Mouse (Mus musculus) retina, postnatal 1 day (tissue): ENCODE results near the gene Sfxn3.

Source experiments
- DNase-seq: peaks from one replicate; pipeline ENCODE4 v3.0.0-alpha.2; 2012

Sfxn3 gene

DNA sequence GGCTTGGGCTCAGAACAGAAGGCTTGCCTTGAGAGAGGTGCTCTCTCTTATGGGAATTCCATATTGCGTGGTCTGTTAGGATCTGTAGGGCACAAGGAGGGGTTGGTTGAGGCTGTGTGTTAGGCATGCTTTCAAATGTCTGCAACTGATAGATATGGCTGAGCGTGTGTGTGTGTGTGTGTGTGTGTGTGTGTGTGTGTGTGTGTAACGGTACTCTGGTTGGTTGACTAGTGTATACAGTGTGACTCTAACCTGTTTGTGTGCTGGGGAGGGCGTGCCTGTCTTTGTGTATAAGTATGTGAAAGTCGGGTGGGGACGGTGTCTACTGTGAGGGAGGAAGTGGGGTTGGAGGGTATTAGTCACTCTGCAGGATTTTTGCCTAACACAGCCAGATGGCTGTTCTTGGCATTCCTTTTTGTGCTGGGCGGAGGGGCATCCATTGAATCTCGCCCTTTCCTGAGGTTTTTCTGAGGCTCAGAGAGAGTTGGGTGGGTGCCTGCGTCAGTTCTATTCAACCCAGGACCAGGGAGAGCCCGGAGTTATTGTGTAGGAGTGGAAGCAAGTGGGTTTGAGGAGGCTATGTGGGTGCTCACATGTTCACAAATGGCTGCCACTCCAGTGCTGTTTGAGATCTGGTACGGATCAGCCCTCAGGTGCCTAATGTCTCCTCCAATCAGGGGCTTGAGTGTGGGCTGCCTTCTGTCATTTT is 786 bp downstream of the Sfxn3 start:
- no peak for DNase-seq

DNA sequence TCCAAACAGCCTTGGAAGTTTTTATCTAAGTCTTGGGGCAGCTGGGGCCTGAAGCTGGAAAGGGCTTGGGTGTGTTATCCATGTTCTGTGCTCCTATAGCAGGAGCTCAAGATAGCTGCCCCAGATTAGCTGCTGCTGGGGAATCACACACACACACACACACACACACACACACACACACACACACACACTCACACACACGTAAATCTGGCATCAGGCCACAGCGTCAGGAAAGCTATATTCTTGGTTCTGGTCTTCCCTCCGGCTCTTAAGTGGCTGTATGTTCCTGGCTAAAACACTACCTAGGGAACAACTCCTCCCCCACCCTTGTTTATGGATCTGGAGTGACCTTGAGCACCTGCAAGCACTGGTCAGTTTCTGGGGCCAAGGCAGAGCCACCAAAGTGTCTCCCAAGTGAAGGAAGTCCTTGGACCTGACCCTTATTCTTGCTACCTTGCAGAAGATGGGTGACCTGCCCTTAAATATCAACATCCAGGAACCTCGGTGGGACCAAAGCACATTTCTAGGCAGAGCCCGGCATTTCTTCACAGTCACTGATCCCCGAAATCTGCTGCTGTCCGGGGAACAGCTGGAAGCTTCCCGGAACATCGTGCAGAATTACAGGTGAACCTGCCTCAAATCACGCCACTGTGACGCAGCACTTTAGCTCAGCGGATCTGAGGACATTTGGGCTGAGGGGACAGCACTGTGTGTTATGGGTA is 1.5 kb downstream of the Sfxn3 start:
- DNase-seq = no peak

DNA sequence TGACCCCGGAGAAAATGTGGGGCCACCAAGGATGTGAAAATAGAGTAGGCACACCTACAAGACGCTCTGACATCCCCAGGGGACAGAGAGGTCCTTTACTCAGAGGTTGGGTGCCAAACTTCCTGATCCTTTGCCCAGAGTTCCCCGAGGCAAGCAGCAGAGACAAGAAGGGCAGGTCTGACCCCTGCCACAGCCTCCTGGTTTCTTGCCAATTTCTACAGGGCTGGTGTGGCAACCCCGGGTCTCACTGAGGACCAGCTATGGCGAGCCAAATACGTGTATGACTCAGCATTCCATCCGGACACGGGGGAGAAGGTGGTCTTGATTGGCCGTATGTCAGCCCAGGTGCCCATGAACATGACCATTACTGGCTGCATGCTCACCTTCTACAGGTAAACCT is 2.2 kb downstream of the Sfxn3 start:
- DNase-seq = no peak

DNA sequence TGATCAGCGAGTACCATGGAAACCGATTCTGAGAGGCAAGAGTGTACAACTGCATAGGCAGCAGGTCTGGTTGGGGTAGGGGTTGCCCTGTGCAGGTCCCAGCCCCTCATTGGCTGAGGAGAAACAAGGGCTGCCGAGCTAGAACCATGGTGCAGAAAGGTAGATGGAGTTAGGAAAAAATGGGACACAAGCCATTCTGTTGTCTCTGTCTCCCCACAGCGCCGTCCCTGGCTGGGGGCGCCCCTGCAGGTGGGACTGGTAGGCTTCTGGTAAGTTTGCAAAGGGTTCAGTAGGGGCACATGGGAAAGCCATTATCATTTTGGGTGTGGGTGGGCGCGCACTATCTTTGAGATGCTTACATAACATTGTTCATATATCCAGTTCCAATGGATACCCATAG is 6.1 kb downstream of the Sfxn3 start:
- DNase-seq = no peak

DNA sequence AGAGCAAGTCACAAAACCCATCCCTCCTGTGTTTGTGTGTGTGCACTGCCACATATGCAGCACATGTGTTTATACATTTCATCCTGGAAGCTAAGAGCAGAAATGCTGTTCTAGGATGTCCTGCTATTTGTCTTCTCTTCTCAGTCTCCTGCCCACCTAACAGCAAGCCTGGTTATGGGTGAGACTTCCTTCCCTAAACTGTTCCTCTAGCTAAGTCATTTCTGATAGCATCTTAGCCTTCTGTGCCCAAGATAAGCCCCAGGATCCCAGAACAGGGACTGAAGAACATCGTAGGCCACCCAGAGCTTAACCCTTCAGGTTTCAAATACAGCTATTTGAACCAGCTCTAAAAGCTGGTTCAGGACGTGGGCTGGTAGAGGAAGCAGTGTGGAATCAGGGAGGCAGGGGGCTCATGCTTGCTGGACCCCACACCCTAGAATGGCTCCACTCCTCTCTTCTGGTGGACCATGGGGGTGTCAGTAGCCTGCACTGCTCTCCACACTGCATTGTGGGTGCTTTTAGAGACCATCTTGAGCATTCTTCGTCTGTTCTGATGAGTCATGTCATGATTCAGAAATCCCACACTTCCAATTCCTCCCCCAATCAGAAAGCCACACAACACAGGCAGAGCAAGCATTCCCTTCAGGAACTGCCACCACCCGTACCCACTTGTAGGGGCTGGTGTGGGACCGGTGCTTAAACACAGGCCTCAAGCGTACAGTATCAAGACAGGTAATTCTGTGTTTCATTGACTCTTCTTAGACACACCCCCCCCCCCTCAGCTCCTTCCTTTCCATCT is 7.8 kb downstream of the Sfxn3 start:
- DNase-seq = no peak

DNA sequence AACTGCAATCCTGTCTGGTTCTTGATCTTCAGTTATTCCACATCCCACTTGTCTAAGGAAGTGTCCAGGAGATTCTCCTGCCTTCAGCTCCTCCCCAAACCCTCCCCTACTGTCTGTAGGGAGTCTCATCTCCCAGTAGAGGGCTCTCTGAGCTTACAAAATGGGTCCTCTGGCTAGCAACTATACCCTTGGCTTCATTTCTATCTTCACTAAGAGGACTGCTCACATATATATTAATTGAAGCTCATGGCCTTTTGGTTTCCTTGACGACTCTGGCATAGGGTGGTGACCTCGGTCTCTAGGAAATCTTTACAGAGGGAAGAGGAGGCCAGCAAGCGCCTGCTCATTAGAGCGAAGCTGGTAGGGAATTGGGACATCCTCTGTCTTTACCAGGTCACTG is 9.1 kb downstream of the Sfxn3 start:
- DNase-seq = peak; percentile 89

DNA sequence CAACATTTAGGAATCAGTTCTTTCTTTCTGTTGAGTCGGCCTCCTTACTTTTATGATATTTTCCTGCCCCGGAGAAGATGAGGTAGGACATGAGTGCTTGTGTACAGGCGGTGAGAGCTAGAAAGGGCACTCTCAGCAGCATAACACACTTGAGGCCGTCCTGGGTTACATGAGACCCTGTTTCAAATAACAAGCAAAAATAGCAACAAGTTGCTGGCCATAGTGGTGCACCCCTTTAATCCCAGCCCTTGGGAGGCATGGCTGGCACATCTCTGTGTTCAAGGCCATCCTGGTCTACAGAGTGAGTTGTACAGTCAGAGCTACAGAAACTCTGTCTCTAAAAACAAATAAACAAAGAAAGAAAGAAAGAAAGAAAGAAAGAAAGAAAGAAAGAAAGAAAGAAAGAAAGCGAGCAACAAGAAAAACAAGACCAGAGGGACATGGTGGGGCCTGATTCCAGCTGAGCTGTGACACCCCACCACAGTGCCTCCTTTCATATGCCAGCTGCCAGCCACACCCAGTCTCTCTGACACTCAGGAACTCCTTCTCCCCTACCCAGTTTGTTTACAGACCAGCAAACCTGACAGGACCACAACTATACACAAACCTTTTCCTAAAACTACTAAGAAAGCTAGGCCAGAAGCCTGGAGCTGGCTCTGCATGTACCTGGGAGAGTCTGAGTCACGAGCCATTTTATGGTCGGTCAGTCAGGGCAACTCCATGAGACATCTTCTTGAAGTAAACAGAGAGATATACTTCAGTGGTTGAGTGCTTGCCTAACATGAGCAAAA is 9.8 kb downstream of the Sfxn3 start:
- DNase-seq = no peak

DNA sequence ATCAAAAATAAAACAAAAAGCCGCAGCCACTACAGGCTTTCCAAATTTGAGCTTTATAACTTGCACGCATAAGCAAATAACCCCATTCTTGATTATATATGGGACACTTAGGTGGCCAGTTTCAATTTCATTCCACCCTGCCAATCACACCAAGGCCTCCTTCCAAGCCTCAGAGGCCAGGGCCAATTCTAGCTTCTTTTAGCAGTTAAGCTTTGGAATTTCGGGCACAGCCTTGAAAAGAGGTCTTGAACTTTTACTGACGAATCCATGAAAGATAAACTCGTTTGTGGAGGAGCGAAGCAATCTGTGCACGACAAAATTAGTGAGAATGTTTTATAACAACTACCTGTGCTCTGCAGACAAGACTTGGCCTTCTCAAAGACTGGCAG is 10.4 kb downstream of the Sfxn3 start:
- DNase-seq = no peak

DNA sequence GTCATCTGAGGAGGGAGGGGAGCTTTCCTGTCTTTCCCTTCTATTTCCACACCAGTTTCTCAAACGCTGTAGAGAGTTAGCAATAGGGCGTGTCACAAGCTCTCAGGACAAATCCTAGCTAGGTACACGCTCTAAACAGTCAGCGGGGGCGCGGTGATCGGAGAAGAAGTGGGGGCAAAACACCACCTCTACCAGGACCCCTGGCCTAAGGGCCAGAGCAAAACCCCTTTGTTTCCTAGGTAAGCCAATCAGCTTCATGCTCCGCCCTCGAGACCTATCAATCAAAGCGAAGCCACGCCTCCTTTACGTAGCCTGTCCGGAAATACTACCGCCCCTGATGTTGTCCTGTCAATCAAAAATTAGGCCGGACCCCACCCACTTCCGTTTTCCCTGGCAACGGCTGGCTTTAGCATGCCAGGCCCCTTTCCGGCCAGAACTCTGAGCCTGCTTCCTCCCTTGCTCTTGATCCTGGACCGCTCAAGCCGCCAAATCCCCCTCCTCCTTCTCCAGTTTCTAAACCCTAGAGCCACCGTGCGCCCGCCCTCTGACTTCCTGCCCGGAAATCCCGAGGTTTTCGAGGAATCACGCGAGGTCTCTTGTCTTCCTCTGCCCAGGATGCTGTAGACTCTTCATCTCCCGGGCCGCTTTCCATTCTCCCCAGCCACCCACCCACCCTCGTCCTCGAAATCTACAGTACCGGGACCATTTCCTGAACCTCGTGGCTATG is 11.0 kb downstream of the Sfxn3 start:
- DNase-seq = peak; percentile 99

DNA sequence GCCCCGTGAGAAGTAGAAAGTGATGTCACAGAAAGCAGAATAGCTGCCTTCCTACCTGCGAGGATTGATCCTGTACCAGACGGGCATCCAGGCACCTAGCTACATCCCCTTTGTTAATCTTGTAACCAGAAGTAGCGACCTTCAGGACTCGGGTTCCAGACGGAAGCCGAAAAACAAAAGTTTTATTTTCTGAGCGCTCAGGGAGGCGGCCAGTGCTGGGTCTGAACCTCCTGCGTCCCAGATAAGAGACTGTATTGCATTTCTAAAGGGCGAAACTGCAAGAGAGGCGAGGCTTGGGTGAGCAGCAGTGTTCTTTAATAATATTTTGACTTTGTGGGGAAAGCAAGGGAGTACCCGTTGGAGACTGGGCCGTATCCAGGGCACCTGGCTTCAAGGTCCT is 11.5 kb downstream of the Sfxn3 start:
- DNase-seq = no peak

DNA sequence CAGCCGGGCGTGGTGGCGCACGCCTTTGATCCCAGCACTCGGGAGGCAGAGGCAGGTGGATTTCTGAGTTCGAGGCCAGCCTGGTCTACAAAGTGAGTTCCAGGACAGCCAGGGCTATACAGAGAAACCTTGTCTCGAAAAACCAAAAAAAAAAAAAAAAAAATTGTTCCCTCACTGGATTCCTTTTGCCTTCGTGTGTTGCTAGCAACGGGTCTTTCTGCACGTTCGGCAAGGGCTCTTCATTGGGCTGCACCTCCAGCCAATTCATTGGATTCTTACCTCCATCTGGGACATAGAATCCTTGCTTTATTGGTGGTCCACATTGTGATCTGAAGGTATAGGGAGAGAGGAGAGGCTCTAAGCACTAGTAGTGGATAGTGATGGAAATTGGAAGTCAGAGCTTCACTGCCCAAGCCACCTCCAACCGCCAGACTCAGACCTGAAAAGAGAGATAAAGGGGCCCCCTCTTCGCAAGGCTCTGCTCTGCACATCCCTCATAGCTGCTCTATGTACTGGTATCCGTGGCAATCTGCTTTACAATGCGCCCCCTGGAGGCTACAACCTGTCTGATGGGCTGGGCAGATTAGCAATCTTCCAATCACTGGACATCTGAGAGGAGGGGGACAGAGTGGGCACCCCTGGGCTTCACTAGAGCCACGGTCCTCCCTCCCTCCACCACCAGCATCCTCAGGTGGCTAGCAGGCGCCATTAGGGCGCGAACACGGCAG is 16.4 kb downstream of the Sfxn3 start:
- DNase-seq = peak; percentile 78

DNA sequence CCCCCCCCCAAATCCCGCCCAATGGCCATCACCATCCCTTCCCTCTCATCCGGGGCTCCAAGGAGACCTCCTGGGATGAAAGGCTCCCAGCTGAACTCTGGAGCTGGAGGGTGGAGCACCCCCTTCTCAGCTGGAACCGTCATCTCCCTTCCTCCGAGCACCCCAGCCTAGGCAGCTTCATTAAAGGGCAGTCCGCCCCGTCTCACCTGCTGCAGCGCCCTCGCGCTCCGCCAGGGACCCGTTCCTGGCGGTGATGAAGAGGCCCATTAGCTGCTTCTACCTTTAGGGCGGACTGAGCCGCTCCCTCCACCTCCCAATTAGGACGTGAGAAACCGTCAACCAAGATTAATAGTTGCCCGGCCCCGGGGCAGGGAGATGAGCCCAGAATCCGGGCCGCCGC is 17.9 kb downstream of the Sfxn3 start:
- no peak for DNase-seq

DNA sequence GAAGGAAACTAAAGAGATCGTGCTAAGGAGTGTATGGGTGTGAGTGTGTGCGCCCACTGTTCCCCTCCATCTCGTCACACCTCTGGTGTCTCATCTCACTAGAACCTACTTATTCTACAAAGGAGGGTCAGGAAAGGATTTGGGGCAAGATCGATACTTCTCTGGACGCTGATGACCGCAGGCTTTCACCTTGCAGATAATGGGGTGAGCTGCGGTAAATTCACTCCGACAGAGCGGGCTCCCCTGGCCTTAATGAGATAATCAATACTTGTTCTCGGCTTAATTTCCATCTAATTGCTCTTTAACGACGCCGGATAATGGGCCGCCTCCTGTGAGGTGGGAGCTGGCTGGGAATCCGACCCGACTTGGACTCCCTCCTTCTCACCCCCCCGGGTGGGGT is 19.9 kb downstream of the Sfxn3 start:
- no peak for DNase-seq

DNA sequence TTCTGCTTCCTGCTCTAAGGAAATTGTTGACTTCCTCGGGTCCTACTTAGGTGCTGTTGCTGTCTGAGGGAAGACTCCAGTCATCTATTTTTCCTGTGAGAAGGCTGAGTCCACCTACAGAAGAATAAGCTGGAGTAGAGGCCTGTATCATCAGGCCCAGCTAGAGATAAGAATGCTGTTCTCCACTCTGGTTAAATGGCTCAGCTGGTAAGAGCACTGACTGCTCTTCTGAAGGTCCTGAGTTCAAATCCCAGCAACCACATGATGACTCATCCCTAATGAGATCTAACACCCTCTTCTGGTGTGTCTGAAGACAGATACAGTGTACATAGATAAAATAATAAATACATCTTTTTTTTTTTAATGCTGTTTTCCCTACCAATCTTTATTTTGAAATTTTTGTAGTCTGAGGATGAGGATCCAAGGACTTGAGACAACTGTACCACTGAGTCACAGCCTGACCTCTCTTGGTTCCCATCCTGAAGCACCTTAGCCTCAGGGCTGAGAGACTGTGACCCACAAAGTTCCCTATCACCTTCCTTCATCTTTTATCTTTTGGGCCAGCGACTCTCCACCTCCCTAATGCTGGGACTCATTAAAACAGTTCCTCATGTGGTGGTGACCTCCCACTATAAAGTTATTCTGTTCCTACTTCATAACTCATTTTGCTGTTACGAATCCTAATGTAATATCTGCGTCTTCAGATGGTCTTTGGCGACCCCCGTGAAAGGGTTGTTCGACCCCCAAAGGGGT is 20.6 kb downstream of the Sfxn3 start:
- DNase-seq = no peak

DNA sequence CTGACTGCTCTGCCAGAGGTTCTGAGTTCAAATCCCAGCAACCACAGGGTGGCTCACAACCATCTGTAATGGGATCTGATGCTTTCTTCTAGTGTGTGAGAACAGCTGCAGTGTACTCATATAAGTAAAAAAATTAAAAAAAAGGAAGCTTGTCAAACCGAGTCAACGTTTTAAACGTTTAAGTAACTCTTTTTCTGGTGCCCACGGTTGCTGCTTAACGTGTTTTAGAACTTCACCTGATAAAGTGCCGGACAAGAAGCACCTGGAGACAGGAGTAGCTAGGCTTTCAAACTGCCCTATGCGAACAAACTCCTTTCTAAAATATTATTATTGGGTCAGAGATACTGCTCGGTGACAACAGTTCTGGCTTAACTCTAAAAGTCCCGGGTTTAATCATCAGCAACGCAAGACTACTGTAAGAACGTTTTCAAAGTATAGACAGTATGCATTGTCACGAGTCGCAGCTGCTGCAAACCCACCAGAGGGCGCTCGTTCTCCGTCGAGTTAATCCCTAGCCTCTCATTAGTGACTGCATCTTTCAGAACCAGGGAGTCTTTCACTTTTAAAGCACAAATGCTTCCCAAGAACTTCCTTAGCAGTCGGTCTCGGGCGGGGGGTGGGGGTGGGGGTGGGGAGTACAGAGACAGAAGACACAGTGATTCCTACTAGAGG is 26.7 kb downstream of the Sfxn3 start:
- DNase-seq = peak; percentile 88

DNA sequence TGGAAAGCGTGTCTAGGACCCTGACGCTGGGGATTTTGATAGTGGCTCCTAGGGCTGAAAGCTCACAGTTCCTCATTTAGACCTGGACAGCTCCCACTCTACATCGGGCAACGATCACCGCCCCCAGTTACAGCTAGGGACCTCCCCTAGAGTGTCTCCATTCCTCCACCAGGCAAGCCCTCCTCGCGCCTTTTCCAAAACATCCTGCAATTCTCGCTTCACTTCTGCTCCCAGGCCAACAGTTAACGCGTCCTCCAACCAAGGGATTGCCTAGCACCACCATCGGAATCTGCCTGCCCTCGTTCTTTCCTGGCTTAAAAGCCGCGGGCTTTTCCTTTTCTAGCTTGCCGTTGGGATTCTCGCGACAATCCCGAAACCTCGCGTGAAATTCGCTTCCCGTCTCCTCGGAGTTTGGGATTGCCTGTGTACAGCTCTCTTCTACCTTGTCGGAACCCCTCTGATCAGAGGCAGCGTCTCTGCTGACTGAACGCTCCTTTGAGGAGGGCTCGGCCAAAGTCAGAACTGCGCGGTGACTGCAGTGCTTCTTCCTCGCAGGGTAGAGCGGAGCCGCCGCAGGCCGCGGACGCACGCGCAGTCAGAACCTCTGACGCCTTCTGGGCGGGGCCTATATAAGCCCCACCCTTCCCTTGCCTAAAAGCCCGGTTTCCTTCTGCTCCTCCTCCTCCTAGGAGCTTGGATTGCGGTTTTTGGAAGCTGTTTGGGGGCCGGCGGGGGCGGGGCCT is 27.4 kb downstream of the Sfxn3 start, which contains the start of gene Kazald1:
TSS of gene Kazald1 (plus strand) at position 662 of the 743 bp plus-strand sequence.
- DNase-seq = peak; percentile 96

DNA sequence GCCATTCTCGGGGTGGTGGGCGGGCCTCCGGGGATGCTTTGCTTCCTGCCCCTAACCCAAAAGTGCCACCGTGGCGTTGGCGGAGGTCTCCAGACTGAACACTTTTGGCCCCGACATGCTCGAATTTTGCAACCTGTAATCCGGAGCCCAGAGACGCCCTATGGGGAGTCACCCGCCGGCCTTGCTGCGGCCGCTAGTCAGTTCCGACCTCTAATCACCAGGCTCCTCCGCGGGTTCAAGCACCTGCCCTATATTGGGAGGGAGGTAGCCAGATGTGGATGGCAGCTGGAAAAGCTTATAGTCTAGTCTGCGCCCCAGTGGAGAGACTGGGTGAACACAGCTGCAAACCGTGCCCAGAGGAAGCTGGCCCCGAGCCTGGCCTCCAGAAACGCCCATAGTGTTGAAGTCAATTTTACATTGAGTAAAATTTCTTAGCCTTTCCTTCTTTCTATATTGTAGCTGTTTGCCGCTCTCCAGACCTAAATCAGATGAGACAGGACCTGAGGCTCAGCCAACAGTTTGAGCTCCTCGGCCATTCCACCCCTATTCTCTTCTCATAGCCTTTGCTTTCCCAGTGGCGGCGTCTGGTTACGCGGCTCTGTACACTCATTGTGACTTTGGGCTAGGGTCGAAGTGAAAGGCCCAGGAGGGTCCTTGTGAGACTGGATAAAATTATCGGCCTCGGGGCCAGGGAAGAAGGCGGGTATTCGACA is 28.2 kb downstream of the Sfxn3 start:
- no peak for DNase-seq

DNA sequence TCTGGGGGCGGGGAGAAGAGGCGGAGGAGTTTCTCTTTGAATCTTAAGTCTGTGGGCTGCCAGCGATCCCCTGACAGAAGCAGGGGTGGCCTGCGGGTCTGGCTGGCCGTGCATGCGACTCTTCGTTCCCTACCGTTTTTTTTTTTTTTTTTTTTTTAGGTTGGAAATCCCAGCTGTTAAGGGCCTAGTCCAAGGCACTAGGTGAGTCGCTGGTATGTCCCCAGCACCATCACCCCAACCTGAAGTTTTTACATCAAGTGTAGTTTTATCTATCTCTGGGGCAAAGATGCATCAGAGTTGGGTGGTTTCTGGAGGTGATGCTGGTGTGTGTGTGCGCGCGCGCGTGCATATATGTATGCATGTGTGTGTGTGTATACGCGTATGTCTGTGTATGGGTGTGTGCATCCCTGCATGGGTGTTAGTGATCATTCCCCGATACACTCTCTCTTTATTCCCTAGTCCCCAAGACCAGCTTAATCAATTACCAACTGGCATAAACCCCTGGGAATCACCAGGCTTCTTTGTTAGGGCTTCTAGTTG is 28.8 kb downstream of the Sfxn3 start:
- no peak for DNase-seq
